Mouse (Mus musculus): ENCODE results near the gene Gdf10. TPM values are rescaled to one million over a fixed set of nuclear protein-coding genes. Genes with fewer than 3 reads are reported as not detected.

Gene Gdf10
- total and polyA plus RNA-seq, 3 experiments, result 0.11 TPM; not detected in 2

DNA sequence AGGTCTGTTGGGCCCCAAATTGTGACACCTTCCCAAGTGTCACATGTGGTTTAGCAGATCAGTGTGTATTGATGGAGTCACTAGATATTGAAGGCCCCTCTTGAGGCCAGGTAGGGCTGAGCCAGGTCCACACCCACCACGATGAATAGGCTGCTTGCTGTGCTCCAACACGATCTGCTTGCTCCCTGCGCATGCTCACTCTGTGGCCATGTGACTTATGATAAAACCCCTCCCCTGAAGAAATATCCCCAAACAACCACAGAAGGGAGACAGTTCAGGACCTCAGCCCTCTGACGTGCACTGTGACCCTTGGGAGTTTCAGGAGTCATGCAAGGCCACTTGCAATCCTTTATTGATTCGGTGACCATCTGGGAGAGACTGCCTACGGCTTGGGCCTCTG, 22.7 kb downstream of the Gdf10 start:
- Histone ChIP-seq H3K9me3 (replicated peaks) (peaks cover 64% of the 10 kb centered on the region), H3K27me3 (ENCODE audit: insufficient read depth, low read length) (no peaks in the 10 kb centered on the region), H3K4me3 (ENCODE audit: low read depth, low read length) (no peak overlapping the region), H3K36me3 (replicated peaks) (no peaks in the 10 kb centered on the region), H3K4me1 (ENCODE audit: insufficient read depth, low read depth, low read length) (no peaks in the 10 kb centered on the region)
- DNase-seq (ENCODE audit: low spot score) (no peak), ATAC-seq (ENCODE audit: extremely low read depth, insufficient number of reproducible peaks, low FRiP score, poor library complexity, severe bottlenecking) (no peak)
- no peak for TF ChIP-seq POLR2AphosphoS5 (IDR thresholded peaks at IDR 0.05; ENCODE audit: insufficient replicate concordance, low read depth, low read length)

DNA sequence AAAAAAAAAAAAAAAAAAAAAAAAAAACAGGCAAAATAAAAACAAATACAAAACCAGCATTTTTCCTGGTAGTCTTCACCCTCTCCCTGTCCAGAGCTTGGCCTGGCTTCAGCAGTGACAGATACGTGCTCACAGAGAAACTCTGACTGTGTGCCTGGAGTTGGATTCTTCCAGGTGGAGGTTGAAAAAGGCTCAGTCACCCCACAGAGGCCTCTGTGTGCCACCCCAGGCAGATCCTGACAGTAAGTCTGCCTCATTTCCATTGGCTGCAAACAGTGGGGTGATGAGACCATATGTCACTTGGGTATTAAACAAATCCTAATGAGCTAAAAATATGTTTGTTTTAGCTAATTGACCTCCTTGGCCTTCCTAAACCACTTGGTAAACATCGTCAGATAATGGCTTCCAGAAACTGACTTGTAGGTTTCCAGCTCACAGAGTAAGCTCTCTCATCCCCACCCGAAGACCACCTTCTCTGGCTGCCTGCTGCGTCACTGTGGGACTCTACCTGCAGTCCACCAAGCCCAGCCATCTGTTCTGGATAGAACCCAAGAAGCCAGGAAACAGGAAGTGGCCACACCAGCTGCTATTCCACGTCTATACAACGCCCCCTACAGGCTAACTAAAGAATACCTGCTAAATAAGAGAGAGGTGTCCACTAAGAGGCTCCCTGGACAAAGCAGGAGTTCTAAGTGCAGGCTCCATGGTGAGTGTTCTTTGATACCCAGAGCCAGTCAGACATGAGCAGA, 29.0 kb downstream of the Gdf10 start:
- H3K4me1 ChIP-seq (ENCODE audit: insufficient read depth, low read depth, low read length), result no peaks in the 10 kb centered on the region
- TF ChIP-seq POLR2AphosphoS5 (IDR thresholded peaks at IDR 0.05; ENCODE audit: insufficient replicate concordance, low read depth, low read length) (no peak), GATA1 (IDR thresholded peaks at IDR 0.05; ENCODE audit: borderline replicate concordance, low read length) (no peak), TAL1 (conservative IDR thresholded peaks at IDR 0.05; ENCODE audit: low read depth, low read length) (no peak), GATA2 (IDR thresholded peaks at IDR 0.05; ENCODE audit: borderline replicate concordance, low read depth, low read length) (no peak)
- no peaks in the 10 kb centered on the region; the same call in 1 of the 2 replicates for H3K27me3 ChIP-seq (ENCODE audit: insufficient read depth, low read length)
- H3K36me3 ChIP-seq (replicated peaks), result no peaks in the 10 kb centered on the region
- H3K9me3 ChIP-seq (replicated peaks), result peaks cover 68% of the 10 kb centered on the region
- DNase-seq (ENCODE audit: low spot score), result no peak
- no peak for ATAC-seq (ENCODE audit: extremely low read depth, insufficient number of reproducible peaks, low FRiP score, poor library complexity, severe bottlenecking)
- H3K4me3 ChIP-seq (ENCODE audit: low read depth, low read length), result no peak overlapping the region

DNA sequence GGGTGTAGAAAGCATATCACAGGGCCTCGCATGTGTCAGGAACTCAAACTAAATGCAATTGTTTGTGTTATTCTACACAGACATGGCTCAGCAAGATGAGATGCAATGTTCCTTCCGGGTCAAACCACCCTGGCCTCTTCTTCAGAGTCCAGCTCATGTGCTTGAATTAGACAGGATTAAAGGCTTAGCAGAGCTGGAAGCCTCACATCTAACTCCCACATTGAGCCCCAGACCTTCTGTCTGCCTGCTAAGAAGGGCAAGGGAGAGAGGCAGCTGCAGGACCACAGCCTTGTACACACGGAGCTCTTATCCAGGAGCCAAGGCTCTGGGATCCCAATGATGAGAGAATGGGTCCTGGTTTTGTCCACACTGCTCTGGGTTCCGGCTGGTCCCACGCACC, 30.4 kb downstream of the Gdf10 start, which contains the start of gene Rbp3:
TSS of gene Rbp3 (plus strand) at position 243 of the 400 bp plus-strand sequence.
- DNase-seq (ENCODE audit: low spot score) (no peak), ATAC-seq (ENCODE audit: extremely low read depth, insufficient number of reproducible peaks, low FRiP score, poor library complexity, severe bottlenecking) (no peak)
- Histone ChIP-seq H3K4me3 (ENCODE audit: low read depth, low read length) (no peak within 1 kb of the TSS; the same call in 1 of the 2 replicates), H3K36me3 (replicated peaks) (no peaks in the 10 kb centered on the region), H3K9me3 (replicated peaks) (peaks cover 68% of the 10 kb centered on the region), H3K4me1 (ENCODE audit: insufficient read depth, low read depth, low read length) (no peaks in the 10 kb centered on the region), H3K27me3 (ENCODE audit: insufficient read depth, low read length) (no peaks in the 10 kb centered on the region; the same call in 1 of the 2 replicates)
- TF ChIP-seq CTCF (IDR thresholded peaks at IDR 0.05; ENCODE audit: low read depth, low read length), result no peak
- no peak for TF ChIP-seq GATA2 (IDR thresholded peaks at IDR 0.05; ENCODE audit: borderline replicate concordance, low read depth, low read length)
- no peak for TF ChIP-seq TAL1 (conservative IDR thresholded peaks at IDR 0.05; ENCODE audit: low read depth, low read length)
- TF ChIP-seq POLR2AphosphoS5 (IDR thresholded peaks at IDR 0.05; ENCODE audit: insufficient replicate concordance, low read depth, low read length), result no peak
- no peak for TF ChIP-seq GATA1 (IDR thresholded peaks at IDR 0.05; ENCODE audit: borderline replicate concordance, low read length)

DNA sequence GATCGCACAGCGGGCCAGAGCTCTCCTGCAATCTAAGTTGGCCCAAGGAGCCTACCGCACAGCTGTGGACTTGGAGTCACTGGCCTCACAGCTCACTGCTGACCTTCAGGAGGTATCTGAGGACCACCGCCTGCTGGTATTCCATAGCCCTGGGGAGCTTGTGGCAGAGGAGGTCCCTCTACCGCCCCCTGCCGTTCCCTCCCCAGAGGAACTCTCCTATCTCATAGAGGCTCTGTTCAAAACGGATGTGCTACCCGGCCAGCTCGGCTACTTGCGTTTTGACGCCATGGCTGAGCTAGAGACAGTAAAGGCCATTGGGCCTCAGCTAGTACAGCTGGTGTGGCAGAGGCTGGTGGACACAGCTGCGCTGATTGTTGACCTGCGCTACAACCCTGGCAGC, 32.7 kb downstream of the Gdf10 start:
- no peaks in the 10 kb centered on the region for H3K4me1 ChIP-seq (ENCODE audit: insufficient read depth, low read depth, low read length)
- no peak for ATAC-seq (ENCODE audit: extremely low read depth, insufficient number of reproducible peaks, low FRiP score, poor library complexity, severe bottlenecking)
- TF ChIP-seq GATA1 (IDR thresholded peaks at IDR 0.05; ENCODE audit: borderline replicate concordance, low read length) (no peak), TAL1 (conservative IDR thresholded peaks at IDR 0.05; ENCODE audit: low read depth, low read length) (no peak), POLR2AphosphoS5 (IDR thresholded peaks at IDR 0.05; ENCODE audit: insufficient replicate concordance, low read depth, low read length) (no peak), CTCF (IDR thresholded peaks at IDR 0.05; ENCODE audit: low read depth, low read length) (no peak), GATA2 (IDR thresholded peaks at IDR 0.05; ENCODE audit: borderline replicate concordance, low read depth, low read length) (no peak)
- H3K27me3 ChIP-seq (ENCODE audit: insufficient read depth, low read length), result no peaks in the 10 kb centered on the region; the same call in 1 of the 2 replicates
- no peak for DNase-seq (ENCODE audit: low spot score)
- no peak overlapping the region for H3K4me3 ChIP-seq (ENCODE audit: low read depth, low read length)
- peaks cover 83% of the 10 kb centered on the region for H3K9me3 ChIP-seq (replicated peaks)
- no peaks in the 10 kb centered on the region for H3K36me3 ChIP-seq (replicated peaks)

DNA sequence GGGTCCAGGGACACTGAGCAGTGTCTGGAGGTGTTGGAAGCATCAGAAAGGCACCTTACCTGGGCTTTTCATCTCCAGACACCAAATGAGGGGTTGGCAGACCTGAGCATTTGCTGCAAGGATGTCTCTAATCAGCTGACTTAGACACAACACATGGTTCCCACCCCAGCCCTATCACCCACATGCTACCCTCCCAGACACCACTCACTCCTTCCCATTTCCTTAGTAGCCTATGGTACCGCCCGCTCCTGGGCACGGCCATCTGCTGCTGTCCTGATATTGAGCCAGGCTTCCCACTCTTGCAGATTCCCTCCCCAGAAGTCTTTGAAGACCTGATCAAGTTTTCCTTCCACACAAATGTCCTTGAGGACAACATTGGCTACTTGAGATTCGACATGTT, 34.8 kb downstream of the Gdf10 start:
- H3K36me3 ChIP-seq (replicated peaks), result no peaks in the 10 kb centered on the region
- no peak for ATAC-seq (ENCODE audit: extremely low read depth, insufficient number of reproducible peaks, low FRiP score, poor library complexity, severe bottlenecking)

DNA sequence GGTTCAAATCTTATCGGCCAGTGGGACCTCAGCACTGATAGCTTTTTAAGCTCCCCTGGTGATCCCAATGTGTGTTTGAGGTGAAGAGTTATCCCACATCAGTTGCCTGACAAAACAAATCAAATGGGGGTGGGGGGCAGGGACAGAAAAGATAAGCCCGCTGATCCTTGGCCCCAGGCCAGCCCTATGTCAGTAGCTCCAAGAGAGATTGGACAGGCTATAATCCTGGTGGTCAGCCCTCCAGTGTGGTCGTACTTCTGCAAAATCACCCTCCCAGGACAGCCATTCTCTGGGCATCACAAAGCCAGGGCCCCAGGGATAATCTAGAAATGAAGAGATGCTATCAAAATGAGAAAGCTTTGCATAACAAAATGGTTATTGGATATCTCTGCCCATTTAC, 35.5 kb downstream of the Gdf10 start:
- ATAC-seq (ENCODE audit: extremely low read depth, insufficient number of reproducible peaks, low FRiP score, poor library complexity, severe bottlenecking) (no peak), DNase-seq (ENCODE audit: low spot score) (no peak)
- Histone ChIP-seq H3K9me3 (replicated peaks) (peaks cover 85% of the 10 kb centered on the region), H3K4me1 (ENCODE audit: insufficient read depth, low read depth, low read length) (no peaks in the 10 kb centered on the region), H3K27me3 (ENCODE audit: insufficient read depth, low read length) (no peaks in the 10 kb centered on the region; the same call in 1 of the 2 replicates), H3K4me3 (ENCODE audit: low read depth, low read length) (no peak overlapping the region), H3K36me3 (replicated peaks) (no peaks in the 10 kb centered on the region)
- TF ChIP-seq CTCF (IDR thresholded peaks at IDR 0.05; ENCODE audit: low read depth, low read length) (no peak), TAL1 (conservative IDR thresholded peaks at IDR 0.05; ENCODE audit: low read depth, low read length) (no peak), GATA1 (IDR thresholded peaks at IDR 0.05; ENCODE audit: borderline replicate concordance, low read length) (no peak), GATA2 (IDR thresholded peaks at IDR 0.05; ENCODE audit: borderline replicate concordance, low read depth, low read length) (no peak), POLR2AphosphoS5 (IDR thresholded peaks at IDR 0.05; ENCODE audit: insufficient replicate concordance, low read depth, low read length) (no peak)

More for the DNA sequence above, 34.8 kb downstream of the Gdf10 start:
- no peak for TF ChIP-seq TAL1 (conservative IDR thresholded peaks at IDR 0.05; ENCODE audit: low read depth, low read length)
- TF ChIP-seq GATA2 (IDR thresholded peaks at IDR 0.05; ENCODE audit: borderline replicate concordance, low read depth, low read length), result no peak
- DNase-seq (ENCODE audit: low spot score), result no peak
- H3K4me3 ChIP-seq (ENCODE audit: low read depth, low read length), result no peak overlapping the region
- H3K4me1 ChIP-seq (ENCODE audit: insufficient read depth, low read depth, low read length), result no peaks in the 10 kb centered on the region
- peaks cover 85% of the 10 kb centered on the region for H3K9me3 ChIP-seq (replicated peaks)
- H3K27me3 ChIP-seq (ENCODE audit: insufficient read depth, low read length), result no peaks in the 10 kb centered on the region; the same call in 1 of the 2 replicates
